Mouse (Mus musculus): ENCODE measurements around the gene Ifitm2. TPM values are rescaled to one million over a fixed set of nuclear protein-coding genes. Genes with fewer than 3 reads are reported as not detected.

The Ifitm2 gene
- polyA plus RNA-seq, 1 experiment: 296 TPM

DNA sequence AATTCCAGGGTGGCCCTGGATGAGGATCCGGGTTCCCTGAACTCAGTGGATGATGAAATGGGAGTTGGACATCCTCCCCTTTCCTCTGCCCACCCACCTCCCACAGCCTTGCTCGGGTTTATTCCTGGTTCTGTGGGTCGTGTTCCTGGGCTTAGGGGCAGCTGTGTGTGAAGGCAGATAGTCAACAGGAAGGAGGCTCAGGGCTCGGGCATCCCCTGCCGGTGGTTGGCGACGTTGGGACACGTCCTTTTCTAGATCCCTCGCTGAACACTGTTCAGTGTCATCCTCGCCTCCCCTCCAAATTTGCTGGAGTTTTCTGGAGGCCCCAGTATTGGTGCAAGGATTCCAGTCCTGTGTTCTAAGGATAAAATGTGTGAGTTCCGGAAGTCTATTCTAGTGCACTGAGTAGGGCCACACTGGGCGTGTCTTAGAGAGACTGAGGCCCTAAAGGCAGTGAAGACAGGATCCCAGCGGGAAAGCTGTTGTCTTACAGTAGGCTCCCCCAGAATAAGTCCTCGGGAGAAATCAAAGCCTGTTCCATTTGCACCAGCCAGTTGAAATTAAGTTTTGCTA lies 35.4 kb upstream of the Ifitm2 start:
- H3K36me3 ChIP-seq (ENCODE audit: control insufficient read depth, insufficient read depth, low read length): no peaks in the 10 kb centered on the region
- peaks cover 10% of the 10 kb centered on the region for H3K4me1 ChIP-seq (replicated peaks; ENCODE audit: control insufficient read depth, insufficient read depth, low read length)
- H3K4me3 ChIP-seq (ENCODE audit: control insufficient read depth, insufficient read depth, low read length): no peak overlapping the region
- DNase-seq: no peak
- TF ChIP-seq CTCF (IDR thresholded peaks at IDR 0.05; ENCODE audit: borderline replicate concordance, control insufficient read depth, extremely low read depth, insufficient read depth, low read length, poor library complexity) (no peak), POLR2A (IDR thresholded peaks at IDR 0.05; ENCODE audit: control insufficient read depth, extremely low read depth, insufficient read depth, low read length, poor library complexity) (no peak)
- WGBS: 43% methylated on average over 14 of the region's 14 CpGs
- no peaks in the 10 kb centered on the region for H3K27me3 ChIP-seq (ENCODE audit: control insufficient read depth, insufficient read depth, low read length)
- H3K27ac ChIP-seq (ENCODE audit: control insufficient read depth, insufficient read depth, low read length): no peak overlapping the region

DNA sequence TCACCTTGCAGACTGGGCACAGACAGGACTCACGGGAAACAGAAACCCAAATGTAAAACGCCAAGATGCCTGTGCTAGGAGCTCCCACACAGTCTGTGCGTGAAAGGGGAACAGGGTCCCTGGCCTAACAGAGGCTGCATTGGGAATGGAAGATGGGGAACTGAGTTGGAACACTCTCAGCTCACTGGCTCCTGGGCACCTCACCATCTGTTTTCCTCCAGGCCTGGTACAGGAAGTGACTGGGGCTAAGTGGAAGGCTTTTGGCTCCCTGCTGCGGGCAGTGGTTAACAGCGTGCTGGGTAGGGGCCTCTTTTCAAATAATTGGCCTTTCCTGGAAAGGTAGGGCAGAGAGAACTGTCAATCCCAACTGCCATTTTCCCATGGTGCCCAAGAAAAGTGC lies 34.8 kb upstream of the Ifitm2 start:
- no peak for DNase-seq
- no peaks in the 10 kb centered on the region for H3K27me3 ChIP-seq (ENCODE audit: control insufficient read depth, insufficient read depth, low read length)
- WGBS: 29% methylated on average over 5 of the region's 5 CpGs
- H3K4me1 ChIP-seq (replicated peaks; ENCODE audit: control insufficient read depth, insufficient read depth, low read length): peaks cover 10% of the 10 kb centered on the region
- H3K36me3 ChIP-seq (ENCODE audit: control insufficient read depth, insufficient read depth, low read length): no peaks in the 10 kb centered on the region
- TF ChIP-seq POLR2A (IDR thresholded peaks at IDR 0.05; ENCODE audit: control insufficient read depth, extremely low read depth, insufficient read depth, low read length, poor library complexity): no peak
- TF ChIP-seq CTCF (IDR thresholded peaks at IDR 0.05; ENCODE audit: borderline replicate concordance, control insufficient read depth, extremely low read depth, insufficient read depth, low read length, poor library complexity): no peak
- H3K4me3 ChIP-seq (ENCODE audit: control insufficient read depth, insufficient read depth, low read length): no peak overlapping the region
- H3K27ac ChIP-seq (ENCODE audit: control insufficient read depth, insufficient read depth, low read length): no peak overlapping the region

DNA sequence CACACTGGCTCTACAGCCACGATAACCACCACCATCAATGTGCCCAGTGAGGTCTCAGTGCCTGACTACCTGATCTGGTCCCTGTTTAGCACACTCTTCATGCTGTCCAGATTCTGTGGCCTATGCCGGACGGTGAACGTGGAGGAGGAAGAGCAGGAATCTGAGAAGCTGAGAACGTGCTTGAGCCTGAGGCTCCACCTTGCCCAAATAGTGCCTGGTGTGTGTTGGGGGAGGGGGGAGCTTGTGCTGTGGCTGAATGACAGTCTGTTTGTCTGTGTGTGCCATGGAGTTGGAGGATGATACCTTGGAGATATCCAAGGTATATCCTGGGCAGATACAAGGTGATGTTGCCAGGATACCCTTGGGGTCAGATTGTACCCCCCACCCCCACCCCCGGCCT lies 34.4 kb upstream of the Ifitm2 start:
- DNase-seq: no peak
- no peaks in the 10 kb centered on the region for H3K36me3 ChIP-seq (ENCODE audit: control insufficient read depth, insufficient read depth, low read length)
- H3K4me3 ChIP-seq (ENCODE audit: control insufficient read depth, insufficient read depth, low read length): no peak overlapping the region
- no peaks in the 10 kb centered on the region for H3K27me3 ChIP-seq (ENCODE audit: control insufficient read depth, insufficient read depth, low read length)
- 31% methylated on average over 6 of the region's 6 CpGs for WGBS
- peaks cover 10% of the 10 kb centered on the region for H3K4me1 ChIP-seq (replicated peaks; ENCODE audit: control insufficient read depth, insufficient read depth, low read length)
- H3K27ac ChIP-seq (ENCODE audit: control insufficient read depth, insufficient read depth, low read length): no peak overlapping the region
- TF ChIP-seq CTCF (IDR thresholded peaks at IDR 0.05; ENCODE audit: borderline replicate concordance, control insufficient read depth, extremely low read depth, insufficient read depth, low read length, poor library complexity): no peak
- TF ChIP-seq POLR2A (IDR thresholded peaks at IDR 0.05; ENCODE audit: control insufficient read depth, extremely low read depth, insufficient read depth, low read length, poor library complexity): no peak

DNA sequence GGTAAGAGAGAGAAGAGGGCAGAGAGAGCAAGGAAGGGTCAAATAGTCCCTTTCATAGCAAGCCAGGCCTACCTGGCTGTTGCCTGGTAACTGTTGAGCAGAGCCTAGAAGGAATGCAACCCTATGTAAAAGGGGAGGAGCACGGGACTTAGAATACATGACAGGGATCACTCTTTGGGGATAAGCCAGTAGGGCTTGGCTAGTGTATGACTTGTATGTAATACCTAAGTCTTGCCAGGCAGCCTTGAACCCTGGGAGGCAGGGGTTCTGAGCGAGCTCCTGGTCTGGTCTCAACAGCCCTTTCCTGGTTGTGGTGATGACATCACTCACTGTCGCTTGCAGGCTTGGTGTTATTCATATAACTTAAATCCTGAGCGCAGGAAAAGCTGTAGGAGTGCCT lies 33.2 kb upstream of the Ifitm2 start:
- no peaks in the 10 kb centered on the region for H3K36me3 ChIP-seq (ENCODE audit: control insufficient read depth, insufficient read depth, low read length)
- no peak overlapping the region for H3K27ac ChIP-seq (ENCODE audit: control insufficient read depth, insufficient read depth, low read length)
- H3K4me3 ChIP-seq (ENCODE audit: control insufficient read depth, insufficient read depth, low read length): no peak overlapping the region
- DNase-seq: no peak
- TF ChIP-seq POLR2A (IDR thresholded peaks at IDR 0.05; ENCODE audit: control insufficient read depth, extremely low read depth, insufficient read depth, low read length, poor library complexity): no peak
- TF ChIP-seq CTCF (IDR thresholded peaks at IDR 0.05; ENCODE audit: borderline replicate concordance, control insufficient read depth, extremely low read depth, insufficient read depth, low read length, poor library complexity): no peak
- no peaks in the 10 kb centered on the region for H3K27me3 ChIP-seq (ENCODE audit: control insufficient read depth, insufficient read depth, low read length)
- WGBS: 90% methylated on average over 4 of the region's 4 CpGs
- H3K4me1 ChIP-seq (replicated peaks; ENCODE audit: control insufficient read depth, insufficient read depth, low read length): peaks cover 10% of the 10 kb centered on the region

DNA sequence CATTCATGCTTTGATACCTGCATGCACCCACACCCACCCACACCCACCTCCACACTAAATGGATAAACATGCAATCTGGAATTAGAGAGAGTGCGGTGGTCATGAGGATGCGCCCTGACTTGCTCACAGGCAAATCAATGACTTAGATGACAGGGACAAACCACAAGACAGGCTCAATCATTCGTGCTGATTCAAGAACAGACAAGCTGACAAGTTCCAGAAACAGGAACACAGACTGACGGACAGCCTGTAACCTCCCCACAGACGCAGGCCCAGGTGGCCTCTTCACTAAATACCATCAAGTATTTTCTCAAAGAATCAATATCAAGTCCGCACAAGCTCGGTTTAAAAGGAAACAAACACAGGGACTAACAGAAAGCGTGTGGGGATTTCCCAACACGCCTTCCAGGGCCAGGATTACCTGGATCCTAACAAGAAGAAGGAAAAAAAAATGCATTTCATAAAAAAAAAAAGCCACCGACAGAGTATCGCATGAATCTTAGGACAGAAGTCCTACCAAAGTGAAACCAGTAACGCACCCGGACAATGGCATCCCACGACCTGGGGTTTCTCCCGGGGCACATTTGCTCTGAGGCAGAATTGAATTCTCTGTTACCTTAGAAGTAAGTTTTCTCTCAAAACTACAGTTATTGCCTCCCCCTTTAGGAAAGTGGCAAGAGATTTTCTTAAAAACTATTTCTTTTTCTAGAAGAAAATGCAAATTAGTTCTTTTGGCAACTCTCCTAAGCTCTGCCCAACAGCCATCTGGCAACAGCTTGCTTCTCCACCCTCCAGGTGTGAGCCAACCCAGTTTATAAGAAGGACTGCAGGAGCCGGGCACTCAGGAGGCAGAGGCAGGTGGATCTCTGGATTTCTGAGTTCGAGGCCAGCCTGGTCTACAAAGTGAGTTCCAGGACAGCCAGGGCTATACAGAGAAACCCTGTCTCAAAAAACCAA lies 31.7 kb upstream of the Ifitm2 start:
- 33% methylated on average over 17 of the region's 17 CpGs for WGBS
- H3K4me1 ChIP-seq (replicated peaks; ENCODE audit: control insufficient read depth, insufficient read depth, low read length): peaks cover 10% of the 10 kb centered on the region
- no peaks in the 10 kb centered on the region for H3K27me3 ChIP-seq (ENCODE audit: control insufficient read depth, insufficient read depth, low read length)
- TF ChIP-seq CTCF (IDR thresholded peaks at IDR 0.05; ENCODE audit: borderline replicate concordance, control insufficient read depth, extremely low read depth, insufficient read depth, low read length, poor library complexity): no peak
- TF ChIP-seq POLR2A (IDR thresholded peaks at IDR 0.05; ENCODE audit: control insufficient read depth, extremely low read depth, insufficient read depth, low read length, poor library complexity): no peak
- DNase-seq: no peak
- no peak overlapping the region for H3K4me3 ChIP-seq (ENCODE audit: control insufficient read depth, insufficient read depth, low read length)
- H3K27ac ChIP-seq (ENCODE audit: control insufficient read depth, insufficient read depth, low read length): no peak overlapping the region
- no peaks in the 10 kb centered on the region for H3K36me3 ChIP-seq (ENCODE audit: control insufficient read depth, insufficient read depth, low read length)

DNA sequence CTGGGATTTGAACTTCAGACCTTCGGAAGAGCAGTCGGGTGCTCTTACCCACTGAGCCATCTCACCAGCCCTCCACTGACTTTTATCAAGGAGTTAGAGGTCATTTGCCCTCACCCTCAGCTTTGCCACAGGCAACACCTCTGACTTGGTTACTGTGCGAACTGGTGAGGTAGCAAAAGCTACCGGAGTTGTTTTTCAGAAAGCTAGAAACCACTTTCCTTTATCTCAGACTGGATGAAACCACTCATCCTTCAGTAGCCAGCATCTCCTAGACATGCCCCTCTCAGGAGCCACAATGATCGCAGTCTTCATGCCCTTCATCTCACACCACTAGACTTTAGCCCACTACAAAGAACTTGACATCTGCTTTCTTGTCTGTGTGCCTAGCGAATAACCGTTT lies 27.2 kb upstream of the Ifitm2 start:
- Histone ChIP-seq H3K27me3 (ENCODE audit: control insufficient read depth, insufficient read depth, low read length) (no peaks in the 10 kb centered on the region), H3K4me1 (replicated peaks; ENCODE audit: control insufficient read depth, insufficient read depth, low read length) (no peaks in the 10 kb centered on the region)

More for the DNA sequence above, 27.2 kb upstream of the Ifitm2 start:
- Histone ChIP-seq H3K36me3 (ENCODE audit: control insufficient read depth, insufficient read depth, low read length) (no peaks in the 10 kb centered on the region), H3K27ac (ENCODE audit: control insufficient read depth, insufficient read depth, low read length) (no peak overlapping the region), H3K4me3 (ENCODE audit: control insufficient read depth, insufficient read depth, low read length) (no peak overlapping the region)
- no peak for DNase-seq
- TF ChIP-seq CTCF (IDR thresholded peaks at IDR 0.05; ENCODE audit: borderline replicate concordance, control insufficient read depth, extremely low read depth, insufficient read depth, low read length, poor library complexity) (no peak), POLR2A (IDR thresholded peaks at IDR 0.05; ENCODE audit: control insufficient read depth, extremely low read depth, insufficient read depth, low read length, poor library complexity) (no peak)
- WGBS: 20% methylated on average over 7 of the region's 7 CpGs

Measured in thymus, adult 2 months (tissue).